9 mouse cellular contexts compared by ENCODE assay signal in genomic region chr12:102451126-102451851, GRCm38 (mm10). TPM values are rescaled to one million over a fixed set of nuclear protein-coding genes. Genes with fewer than 3 reads are reported as not detected.
DNase-seq lines count a peak whose midpoint lies in the region; ATAC-seq and TF ChIP-seq lines count a peak whose summit lies in the region.
"Had no signal": no experiment of that assay in that cellular context is flagged by ENCODE, and none has a peak within 500 bp of the region (broad histone marks: within the 10 kb centered on the region; RNA-seq: fewer than 3 reads in every experiment).

No protein-coding gene starts in this region.

- peak; percentile 83 for ATAC-seq in common myeloid progenitor, adult 5-6 weeks (replicated peaks; ENCODE audit: low read depth, poor library complexity, severe bottlenecking)
- peak; percentile 76 for ATAC-seq in megakaryocyte, adult 5-6 weeks (ENCODE audit: poor library complexity, severe bottlenecking)

- no peaks in the 10 kb centered on the region for H3K27me3 ChIP-seq in CH12.LX (replicated peaks)
- H3K27me3 ChIP-seq in cerebellum, adult 2 months (ENCODE audit: control insufficient read depth, insufficient read depth, low read length): no peaks in the 10 kb centered on the region

- in situ Hi-C loops in CH12.LX (cut with MboI; ENCODE audit: low pct_ligation_motif_present, low pct_unique_long_range_greater_than_20kb, low sequenced_read_pairs): loop anchor here (5.0 kb wide), 1 partner anchor 54 kb away; no protein-coding TSS in a partner anchor

- peaks cover 17 to 63% of the 10 kb centered on the region in 2 experiments for H3K4me1 ChIP-seq in CH12.LX (ENCODE audit: control insufficient read depth in 1 of 2, insufficient read depth in 2 of 2)
- H3K4me1 ChIP-seq in cerebellum, adult 2 months (ENCODE audit: control insufficient read depth, insufficient read depth, low read length): no peaks in the 10 kb centered on the region

- peak; percentile 65 for TF ChIP-seq EP300 in CH12.LX (IDR thresholded peaks at IDR 0.05; ENCODE audit: low read length)

- 84% methylated on average over 8 of the region's 8 CpGs for WGBS in cerebellum, adult 2 months

- H3K9me3 ChIP-seq in CH12.LX (replicated peaks; ENCODE audit: low read length): no peaks in the 10 kb centered on the region

- H3K79me2 ChIP-seq in CH12.LX (replicated peaks; ENCODE audit: control insufficient read depth, extremely low read depth, insufficient read depth, poor library complexity, severe bottlenecking): no peaks in the 10 kb centered on the region

- no peak for TF ChIP-seq RAD21 in CH12.LX (IDR thresholded peaks at IDR 0.05; ENCODE audit: low read depth, low read length)

- peak; percentile 34; the same call in 1 of the 2 replicates for TF ChIP-seq POLR2A in CH12.LX (IDR thresholded peaks at IDR 0.05; ENCODE audit: low read depth, low read length)
- no peak for TF ChIP-seq POLR2A in cerebellum, adult 2 months (IDR thresholded peaks at IDR 0.05; ENCODE audit: borderline replicate concordance, insufficient read depth, low read length)

- dilution Hi-C loops in CH12.LX (cut with MboI; ENCODE audit: extremely low pct_ligation_motif_present, extremely low pct_unique_long_range_greater_than_20kb, low sequenced_read_pairs): no loop called here

- peak overlapping the region; percentile 59 for H3K4me2 ChIP-seq in CH12.LX (ENCODE audit: insufficient read depth, low read depth, poor library complexity, severe bottlenecking)

- no peaks in the 10 kb centered on the region for H3K36me3 ChIP-seq in CH12.LX (replicated peaks in 1 of 2; ENCODE audit: control insufficient read depth in 1 of 2, insufficient read depth in 1 of 2, low read length in 1 of 2)

- peak overlapping the region; percentile 34; the same call in 1 of the 2 replicates for H3K27ac ChIP-seq in left cerebral cortex, adult 2 months
- peak overlapping the region; percentile 50; the same call in 1 of the 2 replicates for H3K27ac ChIP-seq in CH12.LX (ENCODE audit: insufficient read depth, low read depth)
- H3K27ac ChIP-seq in cerebellum, adult 2 months (ENCODE audit: insufficient read depth, low read length): no peak overlapping the region

- intact Hi-C loops in left cerebral cortex, adult 2 months (cut with DNase I): no loop called here

- no peak overlapping the region for H3K4me3 ChIP-seq in left cerebral cortex, adult 2 months
- no peak overlapping the region for H3K4me3 ChIP-seq in CH12.LX (replicated peaks in 1 of 3; ENCODE audit: low read depth in 2 of 3, low read length in 2 of 3, poor library complexity in 1 of 3)
- H3K4me3 ChIP-seq in cerebellum, adult 2 months (replicated peaks; ENCODE audit: insufficient read depth, low read depth, low read length): no peak overlapping the region

- peak overlapping the region; percentile 47 for H3K9ac ChIP-seq in CH12.LX (ENCODE audit: insufficient read depth, low read depth)

- no peak for DNase-seq in left cerebral cortex, adult 2 months (ENCODE audit: extremely low spot score in 1 of 2, low spot score in 2 of 2)
- DNase-seq in left cerebral cortex, adult 18-20 months (ENCODE audit: low spot score in 2 of 2): no peak
- DNase-seq in CH12.LX (ENCODE audit: extremely low read depth): peak; percentile 74
- no peak for DNase-seq in cerebellum, adult 2 months
- DNase-seq in cerebellum, postnatal 10 days: no peak
- DNase-seq: gastrocnemius, postnatal 14 days; left cerebral cortex, postnatal 4 days had no signal

- TF ChIP-seq CTCF in left cerebral cortex, adult 2 months (IDR thresholded peaks at IDR 0.05): no peak
- no peak for TF ChIP-seq CTCF in CH12.LX (conservative IDR thresholded peaks at IDR 0.05 in 1 of 2, IDR thresholded peaks at IDR 0.05 in 1 of 2; ENCODE audit: low read depth in 2 of 2, low read length in 2 of 2)
- no peak for TF ChIP-seq CTCF in cerebellum, adult 2 months (IDR thresholded peaks at IDR 0.05; ENCODE audit: borderline replicate concordance, insufficient read depth, low read depth, low read length)

TF ChIP-seq in CH12.LX, 34 proteins besides CTCF, POLR2A, EP300 and RAD21:
- TF ChIP-seq SMC3 (IDR thresholded peaks at IDR 0.05; ENCODE audit: low read depth, low read length) (no peak), ELF1 (IDR thresholded peaks at IDR 0.05; ENCODE audit: low read depth, low read length) (peak; percentile 62), SIN3A (IDR thresholded peaks at IDR 0.05; ENCODE audit: low read length) (peak; percentile 51; the same call in 1 of the 2 replicates), JUND (conservative IDR thresholded peaks at IDR 0.05; ENCODE audit: low read depth, low read length) (no peak), BHLHE40 (IDR thresholded peaks at IDR 0.05; ENCODE audit: low read depth, low read length) (peak; percentile 19; the same call in 1 of the 2 replicates), MEF2A (IDR thresholded peaks at IDR 0.05; ENCODE audit: borderline replicate concordance, low read depth, low read length) (peak; percentile 81; the same call in 1 of the 2 replicates), IRF4 (IDR thresholded peaks at IDR 0.05; ENCODE audit: low read depth, low read length) (peak; percentile 62), TBP (conservative IDR thresholded peaks at IDR 0.05; ENCODE audit: low read depth, low read length) (peak; percentile 66)

RNA-seq across cellular contexts. Expression of gene Lgmn, which starts 11.7 kb away (rescaled TPM):
- total RNA-seq in left cerebral cortex, adult 2 months (2021): 100 to 1,000 TPM in 1 of 2 experiments, 10 to 100 TPM in 1; 93.8 to 102 TPM
- total RNA-seq in left cerebral cortex, adult 18-20 months (2021): 100 to 1,000 TPM in 1 of 2 experiments, 10 to 100 TPM in 1; 99.1 to 102 TPM
- 34.6 and 38.5 TPM in 2 replicates for total RNA-seq in CH12.LX (2012; rRNA removed)
- 39.1 and 42.6 TPM in 2 replicates for total RNA-seq in CH12.LX (2014; rRNA removed)
- polyA plus RNA-seq in CH12.LX (2012; ENCODE audit: insufficient read length, low read depth): 41.0 and 49.9 TPM in 2 replicates
- total RNA-seq in common myeloid progenitor, adult 5-6 weeks (2017): 2.0 and 2.1 TPM in 2 replicates
- total RNA-seq in megakaryocyte, adult 5-6 weeks (2015): 37.6 and 39.2 TPM in 2 replicates
- 28.7 and 33.0 TPM in 2 replicates for total RNA-seq in megakaryocyte, adult 5-6 weeks (2017)
- 139 and 150 TPM in 2 replicates for polyA plus RNA-seq in cerebellum, adult 2 months (2012; rRNA removed)

RNA-seq across cellular contexts. Expression of gene Golga5, which starts 17.6 kb away (rescaled TPM):
- 10 to 100 TPM; 26.7 to 28.2 TPM for total RNA-seq in left cerebral cortex, adult 2 months (2021)
- 10 to 100 TPM; 25.7 to 25.9 TPM for total RNA-seq in left cerebral cortex, adult 18-20 months (2021)
- total RNA-seq in CH12.LX (2012; rRNA removed) (29.5 and 30.6 TPM in 2 replicates), CH12.LX (2014; rRNA removed) (35.5 and 35.9 TPM in 2 replicates)
- polyA plus RNA-seq in CH12.LX (2012; ENCODE audit: insufficient read length, low read depth): 35.7 and 36.6 TPM in 2 replicates
- 76.9 and 81.0 TPM in 2 replicates for total RNA-seq in common myeloid progenitor, adult 5-6 weeks (2017)
- 24.1 and 26.3 TPM in 2 replicates for total RNA-seq in megakaryocyte, adult 5-6 weeks (2015)
- 67.6 and 87.1 TPM in 2 replicates for total RNA-seq in megakaryocyte, adult 5-6 weeks (2017)
- polyA plus RNA-seq in cerebellum, adult 2 months (2012; rRNA removed): 27.4 and 28.4 TPM in 2 replicates
